Mouse (Mus musculus): ENCODE data around the gene Rreb1. TPM values are rescaled to one million over a fixed set of nuclear protein-coding genes. Genes with fewer than 3 reads are reported as not detected.

Gene Rreb1
- polyA plus RNA-seq, 1 experiment: 4.6 TPM

- H3K27ac ChIP-seq (ENCODE audit: control insufficient read depth, insufficient read depth, low read depth, low read length): no peak overlapping the region
- TF ChIP-seq POLR2A (IDR thresholded peaks at IDR 0.05; ENCODE audit: control insufficient read depth, low read depth, low read length) (no peak), CTCF (IDR thresholded peaks at IDR 0.05; ENCODE audit: control insufficient read depth, insufficient read depth, insufficient replicate concordance, low read depth, low read length) (no peak)
- H3K36me3 ChIP-seq (ENCODE audit: control insufficient read depth, insufficient read depth, low read length): no peaks in the 10 kb centered on the region
- H3K27me3 ChIP-seq (ENCODE audit: control insufficient read depth, insufficient read depth, low read length): no peaks in the 10 kb centered on the region
- no peak overlapping the region for H3K4me3 ChIP-seq (ENCODE audit: control insufficient read depth, low read depth, low read length)
- H3K4me1 ChIP-seq (ENCODE audit: control insufficient read depth, insufficient read depth, low read length): peaks cover 9% of the 10 kb centered on the region
These were observed 3.4 kb downstream of the Rreb1 start for GRCm38 (mm10) chr13:37781557-37781956.

- TF ChIP-seq POLR2A (IDR thresholded peaks at IDR 0.05; ENCODE audit: control insufficient read depth, low read depth, low read length): no peak
- TF ChIP-seq CTCF (IDR thresholded peaks at IDR 0.05; ENCODE audit: control insufficient read depth, insufficient read depth, insufficient replicate concordance, low read depth, low read length): no peak
- Histone ChIP-seq H3K4me3 (ENCODE audit: control insufficient read depth, low read depth, low read length) (no peak overlapping the region), H3K36me3 (ENCODE audit: control insufficient read depth, insufficient read depth, low read length) (no peaks in the 10 kb centered on the region), H3K27ac (ENCODE audit: control insufficient read depth, insufficient read depth, low read depth, low read length) (no peak overlapping the region), H3K4me1 (ENCODE audit: control insufficient read depth, insufficient read depth, low read length) (peaks cover 9% of the 10 kb centered on the region), H3K27me3 (ENCODE audit: control insufficient read depth, insufficient read depth, low read length) (no peaks in the 10 kb centered on the region)
These were observed 3.9 kb downstream of the Rreb1 start for GRCm38 (mm10) chr13:37782144-37782543.

GRCm38 (mm10) chr13:37783676-37784075 lies 5.5 kb downstream of the Rreb1 start:
- Histone ChIP-seq H3K27me3 (ENCODE audit: control insufficient read depth, insufficient read depth, low read length) (no peaks in the 10 kb centered on the region), H3K4me3 (ENCODE audit: control insufficient read depth, low read depth, low read length) (no peak overlapping the region), H3K4me1 (ENCODE audit: control insufficient read depth, insufficient read depth, low read length) (no peaks in the 10 kb centered on the region; the same call in 1 of the 2 replicates), H3K27ac (ENCODE audit: control insufficient read depth, insufficient read depth, low read depth, low read length) (no peak overlapping the region), H3K36me3 (ENCODE audit: control insufficient read depth, insufficient read depth, low read length) (no peaks in the 10 kb centered on the region)
- no peak for TF ChIP-seq POLR2A (IDR thresholded peaks at IDR 0.05; ENCODE audit: control insufficient read depth, low read depth, low read length)
- no peak for TF ChIP-seq CTCF (IDR thresholded peaks at IDR 0.05; ENCODE audit: control insufficient read depth, insufficient read depth, insufficient replicate concordance, low read depth, low read length)

- Histone ChIP-seq H3K27ac (ENCODE audit: control insufficient read depth, insufficient read depth, low read depth, low read length) (no peak overlapping the region), H3K4me3 (ENCODE audit: control insufficient read depth, low read depth, low read length) (no peak overlapping the region), H3K27me3 (ENCODE audit: control insufficient read depth, insufficient read depth, low read length) (no peaks in the 10 kb centered on the region), H3K4me1 (ENCODE audit: control insufficient read depth, insufficient read depth, low read length) (no peaks in the 10 kb centered on the region), H3K36me3 (ENCODE audit: control insufficient read depth, insufficient read depth, low read length) (no peaks in the 10 kb centered on the region)
- TF ChIP-seq CTCF (IDR thresholded peaks at IDR 0.05; ENCODE audit: control insufficient read depth, insufficient read depth, insufficient replicate concordance, low read depth, low read length) (no peak), POLR2A (IDR thresholded peaks at IDR 0.05; ENCODE audit: control insufficient read depth, low read depth, low read length) (no peak)
These were observed 6.0 kb downstream of the Rreb1 start for GRCm38 (mm10) chr13:37784226-37784625.

GRCm38 (mm10) chr13:37792739-37793336 lies 14.6 kb downstream of the Rreb1 start:
- Histone ChIP-seq H3K4me1 (ENCODE audit: control insufficient read depth, insufficient read depth, low read length) (no peaks in the 10 kb centered on the region), H3K4me3 (ENCODE audit: control insufficient read depth, low read depth, low read length) (no peak overlapping the region), H3K27ac (ENCODE audit: control insufficient read depth, insufficient read depth, low read depth, low read length) (no peak overlapping the region), H3K36me3 (ENCODE audit: control insufficient read depth, insufficient read depth, low read length) (no peaks in the 10 kb centered on the region), H3K27me3 (ENCODE audit: control insufficient read depth, insufficient read depth, low read length) (no peaks in the 10 kb centered on the region)
- TF ChIP-seq POLR2A (IDR thresholded peaks at IDR 0.05; ENCODE audit: control insufficient read depth, low read depth, low read length) (no peak), CTCF (IDR thresholded peaks at IDR 0.05; ENCODE audit: control insufficient read depth, insufficient read depth, insufficient replicate concordance, low read depth, low read length) (no peak)

GRCm38 (mm10) chr13:37798811-37799210 lies 20.6 kb downstream of the Rreb1 start:
- Histone ChIP-seq H3K36me3 (ENCODE audit: control insufficient read depth, insufficient read depth, low read length) (no peaks in the 10 kb centered on the region), H3K27me3 (ENCODE audit: control insufficient read depth, insufficient read depth, low read length) (no peaks in the 10 kb centered on the region)
- no peak for TF ChIP-seq CTCF (IDR thresholded peaks at IDR 0.05; ENCODE audit: control insufficient read depth, insufficient read depth, insufficient replicate concordance, low read depth, low read length)
- TF ChIP-seq POLR2A (IDR thresholded peaks at IDR 0.05; ENCODE audit: control insufficient read depth, low read depth, low read length): no peak

GRCm38 (mm10) chr13:37799413-37799812 lies 21.2 kb downstream of the Rreb1 start:
- Histone ChIP-seq H3K4me3 (ENCODE audit: control insufficient read depth, low read depth, low read length) (no peak overlapping the region), H3K36me3 (ENCODE audit: control insufficient read depth, insufficient read depth, low read length) (no peaks in the 10 kb centered on the region), H3K27me3 (ENCODE audit: control insufficient read depth, insufficient read depth, low read length) (no peaks in the 10 kb centered on the region), H3K4me1 (ENCODE audit: control insufficient read depth, insufficient read depth, low read length) (no peaks in the 10 kb centered on the region; the same call in 1 of the 2 replicates), H3K27ac (ENCODE audit: control insufficient read depth, insufficient read depth, low read depth, low read length) (no peak overlapping the region)
- no peak for TF ChIP-seq CTCF (IDR thresholded peaks at IDR 0.05; ENCODE audit: control insufficient read depth, insufficient read depth, insufficient replicate concordance, low read depth, low read length)
- TF ChIP-seq POLR2A (IDR thresholded peaks at IDR 0.05; ENCODE audit: control insufficient read depth, low read depth, low read length): no peak

More at GRCm38 (mm10) chr13:37798811-37799210, 20.6 kb downstream of the Rreb1 start:
- H3K4me3 ChIP-seq (ENCODE audit: control insufficient read depth, low read depth, low read length): no peak overlapping the region
- H3K27ac ChIP-seq (ENCODE audit: control insufficient read depth, insufficient read depth, low read depth, low read length): no peak overlapping the region
- no peaks in the 10 kb centered on the region; the same call in 1 of the 2 replicates for H3K4me1 ChIP-seq (ENCODE audit: control insufficient read depth, insufficient read depth, low read length)
